In genomic region chr7:100662231-100662630, GRCm38 (mm10) we compare ENCODE assay signal across 9 mouse cellular contexts. TPM values are rescaled to one million over a fixed set of nuclear protein-coding genes. Genes with fewer than 3 reads are reported as not detected.
DNase-seq lines count a peak whose midpoint lies in the region; ATAC-seq and TF ChIP-seq lines count a peak whose summit lies in the region.
"Had no signal": no experiment of that assay in that cellular context is flagged by ENCODE, and none has a peak within 500 bp of the region (broad histone marks: within the 10 kb centered on the region; RNA-seq: fewer than 3 reads in every experiment).

Gene Plekhb1 (minus strand): TSS chr7:100662414.

- H3K4me1 ChIP-seq in cerebellum, adult 2 months (ENCODE audit: control insufficient read depth, insufficient read depth, low read length), result no peaks in the 10 kb centered on the region
- no peaks in the 10 kb centered on the region for H3K4me1 ChIP-seq in lung, embryonic 14.5 days (ENCODE audit: insufficient read depth)

- peak within 1 kb of the TSS; percentile 50 for H3K4me2 ChIP-seq in lung, embryonic 14.5 days

- peak within 1 kb of the TSS; percentile 35 for H3K4me3 ChIP-seq in cerebellum, adult 2 months (replicated peaks; ENCODE audit: insufficient read depth, low read depth, low read length)
- H3K4me3 ChIP-seq in lung, embryonic 14.5 days (ENCODE audit: low read depth, low read length), result no peak within 1 kb of the TSS

- WGBS in cerebellum, adult 2 months, result 80% methylated on average over 8 of the region's 8 CpGs
- WGBS in lung, embryonic 14.5 days, result 70% methylated on average over 8 of the region's 8 CpGs

- no peak within 1 kb of the TSS; the same call in 1 of the 2 replicates for H3K9ac ChIP-seq in lung, embryonic 14.5 days

- no peak within 1 kb of the TSS for H3K27ac ChIP-seq in cerebellum, adult 2 months (ENCODE audit: insufficient read depth, low read length)
- no peak within 1 kb of the TSS for H3K27ac ChIP-seq in lung, embryonic 14.5 days (ENCODE audit: low read depth)
- H3K27ac ChIP-seq: macrophage had no signal

- no peaks in the 10 kb centered on the region for H3K9me3 ChIP-seq in lung, embryonic 14.5 days (ENCODE audit: low read depth, low read length)

- TF ChIP-seq POLR2A in cerebellum, adult 2 months (IDR thresholded peaks at IDR 0.05; ENCODE audit: borderline replicate concordance, insufficient read depth, low read length), result no peak

- H3K27me3 ChIP-seq in cerebellum, adult 2 months (ENCODE audit: control insufficient read depth, insufficient read depth, low read length), result no peaks in the 10 kb centered on the region
- no peaks in the 10 kb centered on the region for H3K27me3 ChIP-seq in lung, embryonic 14.5 days (ENCODE audit: insufficient read depth, low read length)

- TF ChIP-seq CTCF in cerebellum, adult 2 months (IDR thresholded peaks at IDR 0.05; ENCODE audit: borderline replicate concordance, insufficient read depth, low read depth, low read length), result no peak
- no peak for TF ChIP-seq CTCF in lung, embryonic 14.5 days (IDR thresholded peaks at IDR 0.05; ENCODE audit: low read depth)

- no peaks in the 10 kb centered on the region for H3K36me3 ChIP-seq in lung, embryonic 14.5 days (ENCODE audit: insufficient read depth)

- no peak for ATAC-seq in lung, embryonic 14.5 days (ENCODE audit: insufficient read depth)

- no peak for DNase-seq in cerebellum, adult 2 months
- DNase-seq in cerebellum, postnatal 25 days, result no peak
- no peak for DNase-seq in lung, embryonic 14.5 days
- no peak for DNase-seq in lung, postnatal 36 days
- no peak for DNase-seq in layer of hippocampus, postnatal 25 days (ENCODE audit: extremely low spot score in 1 of 2, low spot score in 1 of 2)
- peak; percentile 80 for DNase-seq in retina, postnatal 1 day
- DNase-seq in spleen, postnatal 10 days (ENCODE audit: low spot score in 2 of 2), result no peak
- DNase-seq in cerebellum, adult 11-12 months, result no peak

RNA-seq across cellular contexts. Expression of gene Plekhb1, which starts in this region (rescaled TPM):
- polyA plus RNA-seq in cerebellum, adult 2 months (2012; rRNA removed), result 868 and 1,066 TPM in 2 replicates
- 17.7 TPM in 2 replicates for polyA plus RNA-seq in lung, embryonic 14.5 days (2014; fragmentation: Nextera tagmentation; extraction: Ambion mirVana)
- total RNA-seq in layer of hippocampus, postnatal 25 days (2021), result 100 to 1,000 TPM; 161 to 194 TPM
- polyA plus RNA-seq: macrophage had no signal

Comparison
In these comparisons a context has a peak if more than half of its experiments do, and no peak if none do; other contexts are left out.
1. RNA of gene Plekhb1 (polyA plus RNA-seq): 868 to 1,066 TPM in cerebellum, adult 2 months; 17.7 TPM in lung, embryonic 14.5 days; every median in the first group is over 10 times any median in the second.